Mouse (Mus musculus) central nervous system, embryonic 11.5 days (tissue): ENCODE measurements around the gene Cd7. TPM values are rescaled to one million over a fixed set of nuclear protein-coding genes. Genes with fewer than 3 reads are reported as not detected.

Experiments used
- polyA plus RNA-seq: library from polyadenylated mRNA; depleted of rRNA; stranded (reverse); fragments of >200 nt; gene quantifications from 2 replicates; pipeline ENCODE4 v1.2.3, GENCODE M21; 2012; rRNA removed

Gene Cd7
- polyA plus RNA-seq: 0.10 TPM in 1 of 2 replicates, not detected in the other

GRCm38 (mm10) chr11:121039302-121039701 lies at the start of gene Cd7:
Cd7 (minus strand) TSS chr11:121039418.

DNA sequence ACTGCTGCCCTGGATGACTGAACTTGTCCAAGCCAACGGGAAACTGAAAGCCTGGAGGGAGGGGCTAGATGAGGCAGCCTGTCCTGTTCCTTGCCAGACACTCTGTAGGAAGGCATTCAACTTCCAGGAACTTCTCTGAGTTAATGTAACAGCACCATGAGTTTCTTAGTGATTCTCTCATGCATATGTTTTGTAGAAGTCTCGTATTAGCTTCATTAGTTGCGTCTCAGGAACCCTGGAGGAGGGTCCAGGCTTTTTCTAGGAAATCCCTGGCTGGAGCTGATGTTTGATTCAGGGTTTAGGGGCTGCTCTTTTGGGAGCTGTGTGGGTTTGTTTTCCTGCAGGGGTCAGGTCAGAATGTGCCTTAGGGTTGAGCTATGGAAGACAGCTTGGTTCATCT lies 41.9 kb upstream of the Cd7 start, which contains the start of gene Sectm1a:
Gene Sectm1a (minus strand): TSS at position 101 of the 400 bp plus-strand sequence.

DNA sequence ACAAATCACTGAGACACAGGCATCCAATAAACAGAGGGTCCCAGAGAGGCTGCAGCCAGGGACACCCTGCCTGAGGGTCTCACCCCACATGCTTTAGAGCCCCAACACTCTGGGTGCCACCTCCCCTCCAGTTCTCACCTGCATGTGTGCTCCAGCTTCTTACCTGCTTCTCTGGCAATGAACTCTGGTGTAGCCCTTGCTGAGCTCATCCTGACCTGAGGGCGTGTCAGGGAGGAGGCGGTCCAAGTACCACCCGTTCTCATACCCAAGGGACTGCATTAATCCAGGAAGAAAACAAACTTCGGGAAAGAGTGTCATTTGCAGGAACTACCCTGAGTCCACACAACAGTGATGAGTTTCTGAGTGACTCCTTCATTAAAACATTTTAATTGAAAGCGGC lies 24.2 kb upstream of the Cd7 start, which contains the start of gene Sectm1b:
Gene Sectm1b (minus strand): TSS at position 191 of the 400 bp plus-strand sequence.

DNA sequence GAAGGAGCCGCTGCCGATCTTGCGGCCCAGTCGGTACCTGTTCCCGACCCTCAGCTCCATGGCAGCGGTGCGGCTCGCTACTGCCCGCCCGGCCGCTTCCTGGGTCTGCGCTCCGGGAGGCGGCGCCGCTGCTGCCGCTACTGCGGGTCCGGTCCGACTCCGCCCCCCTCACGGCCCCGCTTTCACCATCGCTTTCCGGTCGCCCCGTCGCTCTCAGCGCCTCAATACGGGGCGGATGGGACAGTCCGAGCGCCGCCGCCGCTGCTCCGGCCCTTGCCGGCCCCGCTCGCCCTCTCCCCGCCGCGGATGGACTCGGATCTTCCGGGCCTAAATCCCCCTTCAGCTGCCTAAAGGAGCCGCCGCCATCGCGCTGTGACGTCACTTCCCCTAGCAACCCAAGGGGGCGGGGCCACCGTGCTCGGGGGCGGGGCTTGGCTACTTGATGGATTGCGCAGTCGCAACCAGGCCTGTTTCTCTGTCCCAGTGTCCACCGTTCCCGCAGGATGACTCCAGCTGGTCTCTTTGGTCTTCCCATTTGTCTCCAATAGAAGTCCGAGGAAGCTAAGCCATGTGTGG lies 48.2 kb downstream of the Cd7 start, which contains the start of gene Csnk1d:
Gene Csnk1d (minus strand): TSS at position 380 of the 576 bp plus-strand sequence.

Other genes starting within 250 kb of the Cd7 start
- gene Dus1l, start 243.0 kb downstream of the Cd7 start, polyA plus RNA-seq: 52.1 and 79.3 TPM in 2 replicates
- gene Fasn, start 214.9 kb downstream of the Cd7 start, polyA plus RNA-seq: 227 and 256 TPM in 2 replicates
- 6.2 and 6.9 TPM in 2 replicates for gene Ccdc57, start 106.5 kb downstream of the Cd7 start, polyA plus RNA-seq
- 41.4 and 41.9 TPM in 2 replicates for gene Slc16a3, start 90.9 kb downstream of the Cd7 start, polyA plus RNA-seq
- 140 and 150 TPM in 2 replicates for gene Csnk1d, start 48.1 kb downstream of the Cd7 start, polyA plus RNA-seq
- 0.06 TPM in 1 of 2 replicates, not detected in the other for gene Sectm1b, start 24.2 kb upstream of the Cd7 start, polyA plus RNA-seq
- 0.05 TPM in 1 of 2 replicates, not detected in the other for gene Sectm1a, start 41.8 kb upstream of the Cd7 start, polyA plus RNA-seq
- 0.06 TPM in 1 of 2 replicates, not detected in the other for gene Tex19.2, start 79.3 kb upstream of the Cd7 start, polyA plus RNA-seq
- gene Tex19.1, start 106.7 kb upstream of the Cd7 start, polyA plus RNA-seq: 0.02 and 0.15 TPM in 2 replicates
- gene Uts2r, start 120.9 kb upstream of the Cd7 start, polyA plus RNA-seq: 0.48 TPM in 1 of 2 replicates, not detected in the other
- 22.6 and 32.5 TPM in 2 replicates for gene Hexdc, start 165.0 kb upstream of the Cd7 start, polyA plus RNA-seq
- 9.9 and 10.5 TPM in 2 replicates for gene Ogfod3, start 165.3 kb upstream of the Cd7 start, polyA plus RNA-seq
- gene Cybc1, start 189.9 kb upstream of the Cd7 start, polyA plus RNA-seq: 31.4 and 43.7 TPM in 2 replicates
- gene Narf, start 197.8 kb upstream of the Cd7 start, polyA plus RNA-seq: 42.2 and 53.9 TPM in 2 replicates
- gene Foxk2, start 220.6 kb upstream of the Cd7 start, polyA plus RNA-seq: 32.7 and 53.7 TPM in 2 replicates